ENCODE assay signal across 8 mouse cellular contexts in the genomic region with DNA sequence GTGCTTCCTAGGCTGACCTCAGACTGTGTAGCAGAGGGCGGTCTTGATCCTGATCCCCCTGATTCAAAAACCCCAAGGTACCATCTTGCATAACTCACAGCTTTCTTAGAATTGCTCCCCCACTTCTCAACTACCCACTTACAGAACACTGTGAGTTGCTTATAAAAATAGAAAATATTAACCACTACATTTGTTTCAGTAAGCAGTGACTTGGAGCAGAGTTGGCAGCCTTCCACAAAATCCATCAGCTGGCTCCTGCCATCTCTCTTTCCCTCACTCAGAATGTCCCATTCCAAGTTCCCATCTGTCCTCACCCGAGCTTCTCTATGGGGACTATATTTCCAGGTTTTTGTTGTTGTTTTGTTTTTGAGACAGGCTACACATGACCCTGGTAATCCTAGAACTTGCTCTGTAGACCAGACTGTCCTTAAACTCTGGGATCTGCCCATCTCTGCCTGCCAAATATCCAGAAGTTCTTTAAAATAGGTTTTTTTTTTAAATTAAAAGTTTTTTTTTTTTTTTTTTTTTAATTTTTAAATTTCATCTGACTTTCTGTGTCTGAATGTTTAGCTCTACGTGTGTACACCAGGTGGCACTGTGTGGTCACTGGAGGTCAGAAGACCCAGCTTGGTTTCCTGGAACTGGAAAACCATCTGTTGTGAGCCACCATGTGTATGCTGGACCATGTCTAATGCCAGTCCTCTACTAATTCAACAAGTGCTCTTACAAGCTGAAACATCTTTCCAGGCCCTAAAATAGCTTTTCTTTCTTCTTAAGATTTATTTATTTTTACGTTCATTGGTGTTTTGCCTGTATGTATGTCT. TPM values are rescaled to one million over a fixed set of nuclear protein-coding genes. Genes with fewer than 3 reads are reported as not detected.
A peak's percentile ranks its signal among the peaks of the same experiment; 100 is the strongest.
DNase-seq lines count a peak whose midpoint lies in the region; ATAC-seq and TF ChIP-seq lines count a peak whose summit lies in the region.

No protein-coding gene starts in this region.

- no peak overlapping the region for H3K27ac ChIP-seq in midbrain, embryonic 14.5 days (replicated peaks; ENCODE audit: low read depth, low read length)
- no peak overlapping the region for H3K27ac ChIP-seq in midbrain, embryonic 10.5 days (replicated peaks)

- no peak overlapping the region for H3ac ChIP-seq in myocyte (ENCODE audit: control insufficient read depth, insufficient read length)

- no peak for TF ChIP-seq POLR2A in myocyte (IDR thresholded peaks at IDR 0.05; ENCODE audit: insufficient read length, low read depth)

- H3K79me2 ChIP-seq in myocyte (ENCODE audit: control insufficient read depth, insufficient read depth): peaks cover 29% of the 10 kb centered on the region

- DNase-seq in gastrocnemius, adult 18-20 months (ENCODE audit: low spot score): peak; percentile 38
- DNase-seq in gastrocnemius, postnatal 10 days: no peak
- DNase-seq in midbrain, embryonic 14.5 days: peak; percentile 63
- no peak for DNase-seq in midbrain, embryonic 10.5 days (ENCODE audit: low spot score)
- DNase-seq in T-cell, adult 2 months (ENCODE audit: low spot score): peak; percentile 52
- peak; percentile 48 for DNase-seq in kidney, postnatal 14 days
- no peak for DNase-seq in urinary bladder, postnatal 25 days (ENCODE audit: low spot score)

- H3K4me2 ChIP-seq in midbrain, embryonic 14.5 days (ENCODE audit: low read length): no peak overlapping the region
- H3K4me2 ChIP-seq in myocyte (ENCODE audit: low read depth): peak overlapping the region; percentile 34

- ATAC-seq in midbrain, embryonic 14.5 days (ENCODE audit: low FRiP score, low TSS enrichment): no peak

- WGBS in midbrain, embryonic 14.5 days: 70% methylated on average over 4 of the region's 4 CpGs
- 69% methylated on average over 4 of the region's 4 CpGs for WGBS in midbrain, embryonic 10.5 days

- H3K4me3 ChIP-seq in midbrain, embryonic 14.5 days (replicated peaks; ENCODE audit: low read depth, low read length): no peak overlapping the region
- H3K4me3 ChIP-seq in midbrain, embryonic 10.5 days: no peak overlapping the region
- no peak overlapping the region for H3K4me3 ChIP-seq in myocyte

- no peaks in the 10 kb centered on the region for H3K27me3 ChIP-seq in midbrain, embryonic 14.5 days (ENCODE audit: control insufficient read depth, insufficient read depth, low read length)
- no peaks in the 10 kb centered on the region for H3K27me3 ChIP-seq in midbrain, embryonic 10.5 days (ENCODE audit: low read depth, poor library complexity, severe bottlenecking)
- H3K27me3 ChIP-seq in myocyte (ENCODE audit: control insufficient read depth, insufficient read depth, insufficient read length): no peaks in the 10 kb centered on the region

- no peaks in the 10 kb centered on the region for H3K9me3 ChIP-seq in midbrain, embryonic 14.5 days (ENCODE audit: control insufficient read depth, low read length)
- no peaks in the 10 kb centered on the region for H3K9me3 ChIP-seq in midbrain, embryonic 10.5 days (replicated peaks)

- peaks cover 9% of the 10 kb centered on the region for H3K36me3 ChIP-seq in midbrain, embryonic 14.5 days (ENCODE audit: control insufficient read depth, insufficient read depth, low read length)
- H3K36me3 ChIP-seq in midbrain, embryonic 10.5 days: peaks cover 20% of the 10 kb centered on the region
- peaks cover 12% of the 10 kb centered on the region for H3K36me3 ChIP-seq in myocyte (ENCODE audit: control insufficient read depth, insufficient read depth)

- peaks cover 7% of the 10 kb centered on the region for H3K4me1 ChIP-seq in midbrain, embryonic 14.5 days (ENCODE audit: control insufficient read depth, insufficient read depth, low read length)
- peaks cover 14% of the 10 kb centered on the region for H3K4me1 ChIP-seq in midbrain, embryonic 10.5 days

- no peak overlapping the region for H3K9ac ChIP-seq in midbrain, embryonic 14.5 days (replicated peaks; ENCODE audit: low read length)

TF ChIP-seq in myocyte, 11 proteins besides CTCF, POLR2A, EP300 and RAD21:
- TF ChIP-seq POLR2AphosphoS2 (IDR thresholded peaks at IDR 0.05; ENCODE audit: insufficient read length, low read depth) (no peak), SRF (IDR thresholded peaks at IDR 0.05; ENCODE audit: control insufficient read depth, insufficient read length, low read depth) (no peak), REST (IDR thresholded peaks at IDR 0.05; ENCODE audit: insufficient read depth, insufficient read length) (no peak), MAX (IDR thresholded peaks at IDR 0.05; ENCODE audit: low read depth) (no peak), E2F4 (IDR thresholded peaks at IDR 0.05; ENCODE audit: insufficient read depth) (no peak), TCF3 (IDR thresholded peaks at IDR 0.05; ENCODE audit: insufficient read length, low read depth) (no peak), MYOD1 (IDR thresholded peaks at IDR 0.05; ENCODE audit: control insufficient read depth in 1 of 3, insufficient read length in 2 of 3, low read depth in 2 of 3) (no peak), MYOG (IDR thresholded peaks at IDR 0.05; ENCODE audit: control insufficient read depth in 1 of 3, insufficient read depth in 1 of 3, insufficient read length in 2 of 3, low read depth in 2 of 3) (no peak), CEBPB (IDR thresholded peaks at IDR 0.05; ENCODE audit: insufficient read depth, poor library complexity, severe bottlenecking) (no peak), USF1 (IDR thresholded peaks at IDR 0.05; ENCODE audit: low read depth) (no peak), TCF12 (IDR thresholded peaks at IDR 0.05; ENCODE audit: insufficient read depth, poor library complexity, severe bottlenecking) (no peak)

RNA-seq across cellular contexts. Expression of a gene that starts 1.7 kb away (rescaled TPM):
- total RNA-seq in gastrocnemius, adult 18-20 months (2021): 100 to 1,000 TPM; 638 to 646 TPM
- 100 to 1,000 TPM; 823 to 845 TPM for total RNA-seq in gastrocnemius, postnatal 10 days (2021)
- 580 and 653 TPM in 2 replicates for polyA plus RNA-seq in midbrain, embryonic 14.5 days (2014; fragmentation: Nextera tagmentation; extraction: Ambion mirVana)
- 654 and 763 TPM in 2 replicates for polyA plus RNA-seq in midbrain, embryonic 10.5 days (2016; fragmentation: Nextera tagmentation; extraction: Ambion mirVana)
- 1,858 TPM for polyA plus RNA-seq in myocyte (2012; fragmentation: generic; extraction: Trizol)

RNA-seq across cellular contexts. Expression of a gene that starts 9.3 kb away (rescaled TPM):
- total RNA-seq in gastrocnemius, adult 18-20 months (2021): 10 to 100 TPM; 10.1 to 12.9 TPM
- 1 to 10 TPM; 6.5 to 9.1 TPM for total RNA-seq in gastrocnemius, postnatal 10 days (2021)
- polyA plus RNA-seq in midbrain, embryonic 14.5 days (2014; fragmentation: Nextera tagmentation; extraction: Ambion mirVana): 20.5 and 24.4 TPM in 2 replicates
- polyA plus RNA-seq in midbrain, embryonic 10.5 days (2016; fragmentation: Nextera tagmentation; extraction: Ambion mirVana): 17.6 and 19.4 TPM in 2 replicates
- polyA plus RNA-seq in myocyte (2012; fragmentation: generic; extraction: Trizol): 5.1 TPM

RNA-seq across cellular contexts. Expression of a gene that starts 29.7 kb away (rescaled TPM):
- 1 to 10 TPM; 5.9 to 6.4 TPM for total RNA-seq in gastrocnemius, adult 18-20 months (2021)
- total RNA-seq in gastrocnemius, postnatal 10 days (2021): 1 to 10 TPM; 3.2 to 5.5 TPM
- polyA plus RNA-seq in midbrain, embryonic 14.5 days (2014; fragmentation: Nextera tagmentation; extraction: Ambion mirVana): 14.5 and 20.8 TPM in 2 replicates
- polyA plus RNA-seq in midbrain, embryonic 10.5 days (2016; fragmentation: Nextera tagmentation; extraction: Ambion mirVana): 18.4 and 18.5 TPM in 2 replicates
- polyA plus RNA-seq in myocyte (2012; fragmentation: generic; extraction: Trizol): 4.6 TPM

Comparison
In these comparisons a context has a peak if more than half of its experiments do, and no peak if none do; other contexts are left out.
1. DNase-seq: peak in gastrocnemius, adult 18-20 months (single experiment), midbrain, embryonic 14.5 days (single experiment), T-cell, adult 2 months (single experiment) and kidney, postnatal 14 days (single experiment); none in gastrocnemius, postnatal 10 days (single experiment), midbrain, embryonic 10.5 days (single experiment) and urinary bladder, postnatal 25 days (single experiment).